Mouse (Mus musculus) G1E (cell line): ENCODE measurements at regions not wholly inside any gene's neighbourhood (a gene's known extent, or its start where the extent isn't known, plus 50 kb on each side); places are given as distances from the start of the nearest gene placed in this dataset.
"Not testable (repeated sequence)": the region's sequence is repeated elsewhere in the genome, so short reads cannot be mapped to it uniquely, and the experiment has no call there.

Source experiments
- ATAC-seq: 2 replicates; pipeline ENCODE4 v1.8.0; 2016; ENCODE audit warnings: mild to moderate bottlenecking; ENCODE audit not compliant: insufficient number of reproducible peaks, poor library complexity, low FRiP score, severe bottlenecking; ENCODE audit errors: extremely low read depth
- DNase-seq: peaks from one replicate; pipeline ENCODE4 v3.0.0; 2012; ENCODE audit warnings: low spot score
- H3K27me3 ChIP-seq: 2 replicates; pipeline ENCODE4 v1.6.1; 2012; ENCODE audit warnings: mild to moderate bottlenecking, low read length, inconsistent platforms; ENCODE audit not compliant: insufficient read depth
- H3K36me3 ChIP-seq: replicated peaks from 2 replicates; pipeline ENCODE3; 2012; ENCODE audit warnings: mild to moderate bottlenecking, inconsistent platforms
- H3K4me1 ChIP-seq: 2 replicates; pipeline ENCODE4 v1.6.1; 2012; ENCODE audit warnings: low read depth, low read length, inconsistent platforms, mixed read lengths; ENCODE audit not compliant: insufficient read depth
- H3K4me3 ChIP-seq: 2 replicates; pipeline ENCODE4 v1.5.1; 2012; ENCODE audit warnings: low read depth, mild to moderate bottlenecking, inconsistent platforms, low read length, moderate library complexity, mixed read lengths
- H3K9me3 ChIP-seq: replicated peaks from 2 replicates; pipeline ENCODE4 v1.6.1; 2012; ENCODE audit warnings: inconsistent platforms
- CTCF ChIP-seq: IDR thresholded peaks from 2 replicates; pipeline ENCODE4 v1.5.1; 2012; ENCODE audit warnings: low read depth, low read length, inconsistent platforms, mixed read lengths
- GATA1 ChIP-seq: IDR thresholded peaks from 2 replicates; pipeline ENCODE4 v1.6.1; 2012; ENCODE audit warnings: borderline replicate concordance, low read length, inconsistent platforms, mixed read lengths
- GATA2 ChIP-seq: IDR thresholded peaks from 2 replicates; pipeline ENCODE4 v1.6.1; 2012; ENCODE audit warnings: low read depth, low read length, inconsistent platforms, borderline replicate concordance
- POLR2AphosphoS5 ChIP-seq: IDR thresholded peaks from 2 replicates; pipeline ENCODE4 v1.6.1; 2012; ENCODE audit warnings: low read depth, low read length, inconsistent platforms; ENCODE audit not compliant: insufficient replicate concordance
- TAL1 ChIP-seq: conservative IDR thresholded peaks from 2 replicates; pipeline ENCODE4 v1.6.1; 2012; ENCODE audit warnings: low read depth, low read length, inconsistent platforms, mixed read lengths

- Histone ChIP-seq H3K36me3 (no peaks in the 10 kb centered on the region), H3K4me1 (no peaks in the 10 kb centered on the region), H3K4me3 (no peak overlapping the region), H3K27me3 (no peaks in the 10 kb centered on the region), H3K9me3 (peaks cover 22% of the 10 kb centered on the region)
- DNase-seq: no peak
- ATAC-seq: no peak
- no peak for TF ChIP-seq GATA2
- TF ChIP-seq POLR2AphosphoS5: no peak
- no peak for TF ChIP-seq CTCF
- no peak for TF ChIP-seq GATA1
- no peak for TF ChIP-seq TAL1
Observed at GRCm38 (mm10) chr14:104086381-104086780, 242.2 kb upstream of the Ednrb start.

GRCm38 (mm10) chr14:104064199-104064598 lies 220.0 kb upstream of the Ednrb start:
- H3K27me3 ChIP-seq, DNase-seq, ATAC-seq, H3K4me3 ChIP-seq, H3K36me3 ChIP-seq, H3K4me1 ChIP-seq: not testable (repeated sequence)
- peaks cover 13% of the 10 kb centered on the region for H3K9me3 ChIP-seq

GRCm38 (mm10) chr14:104053697-104054096 lies 209.5 kb upstream of the Ednrb start:
- Histone ChIP-seq H3K4me1 (no peaks in the 10 kb centered on the region), H3K27me3 (no peaks in the 10 kb centered on the region), H3K4me3 (no peak overlapping the region), H3K9me3 (peaks cover 21% of the 10 kb centered on the region), H3K36me3 (no peaks in the 10 kb centered on the region)
- ATAC-seq: no peak
- no peak for DNase-seq
- no peak for TF ChIP-seq TAL1
- no peak for TF ChIP-seq CTCF
- TF ChIP-seq GATA1: no peak
- TF ChIP-seq GATA2: no peak
- no peak for TF ChIP-seq POLR2AphosphoS5

GRCm38 (mm10) chr14:104038628-104039325 lies 194.6 kb upstream of the Ednrb start:
- Histone ChIP-seq H3K4me3 (no peak overlapping the region), H3K36me3 (no peaks in the 10 kb centered on the region), H3K4me1 (no peaks in the 10 kb centered on the region), H3K9me3 (peaks cover 25% of the 10 kb centered on the region), H3K27me3 (no peaks in the 10 kb centered on the region)
- ATAC-seq (no peak), DNase-seq (no peak)
- TF ChIP-seq CTCF: no peak
- no peak for TF ChIP-seq GATA2
- TF ChIP-seq TAL1: no peak
- no peak for TF ChIP-seq POLR2AphosphoS5
- no peak for TF ChIP-seq GATA1

- H3K27me3 ChIP-seq: no peaks in the 10 kb centered on the region
- H3K36me3 ChIP-seq: no peaks in the 10 kb centered on the region
- H3K4me1 ChIP-seq: no peaks in the 10 kb centered on the region
- no peak overlapping the region for H3K4me3 ChIP-seq
- ATAC-seq: no peak
- no peak for TF ChIP-seq GATA1
- no peak for TF ChIP-seq CTCF
- TF ChIP-seq POLR2AphosphoS5: no peak
- TF ChIP-seq TAL1: no peak
- no peak for TF ChIP-seq GATA2
- peaks cover 16% of the 10 kb centered on the region for H3K9me3 ChIP-seq
- DNase-seq: no peak
Observed at GRCm38 (mm10) chr14:104033606-104034005, 189.4 kb upstream of the Ednrb start.

GRCm38 (mm10) chr14:104030784-104031470 lies 186.7 kb upstream of the Ednrb start:
- no peak for TF ChIP-seq CTCF
- TF ChIP-seq GATA2: no peak
- no peak overlapping the region for H3K4me3 ChIP-seq
- DNase-seq (no peak), ATAC-seq (no peak)
- no peaks in the 10 kb centered on the region for H3K4me1 ChIP-seq
- no peaks in the 10 kb centered on the region for H3K36me3 ChIP-seq
- H3K9me3 ChIP-seq: peaks cover 30% of the 10 kb centered on the region
- H3K27me3 ChIP-seq: no peaks in the 10 kb centered on the region; the same call in 1 of the 2 replicates

- H3K27me3 ChIP-seq: no peaks in the 10 kb centered on the region; the same call in 1 of the 2 replicates
- no peaks in the 10 kb centered on the region for H3K36me3 ChIP-seq
- peaks cover 34% of the 10 kb centered on the region for H3K9me3 ChIP-seq
- no peak overlapping the region for H3K4me3 ChIP-seq
- ATAC-seq (no peak), DNase-seq (no peak)
- no peak for TF ChIP-seq TAL1
- TF ChIP-seq GATA2: no peak
- TF ChIP-seq POLR2AphosphoS5: no peak
- TF ChIP-seq CTCF: no peak
- TF ChIP-seq GATA1: no peak
- H3K4me1 ChIP-seq: no peaks in the 10 kb centered on the region
Observed at GRCm38 (mm10) chr14:104029668-104030530, 185.7 kb upstream of the Ednrb start.
